Mouse (Mus musculus): Measurements from ENCODE around the gene Rbx1. TPM values are rescaled to one million over a fixed set of nuclear protein-coding genes. Genes with fewer than 3 reads are reported as not detected.
A peak's percentile ranks its signal among the peaks of the same experiment; 100 is the strongest.

Rbx1 gene
- polyA plus RNA-seq, 1 experiment from 2014 or later: 241 TPM

DNA sequence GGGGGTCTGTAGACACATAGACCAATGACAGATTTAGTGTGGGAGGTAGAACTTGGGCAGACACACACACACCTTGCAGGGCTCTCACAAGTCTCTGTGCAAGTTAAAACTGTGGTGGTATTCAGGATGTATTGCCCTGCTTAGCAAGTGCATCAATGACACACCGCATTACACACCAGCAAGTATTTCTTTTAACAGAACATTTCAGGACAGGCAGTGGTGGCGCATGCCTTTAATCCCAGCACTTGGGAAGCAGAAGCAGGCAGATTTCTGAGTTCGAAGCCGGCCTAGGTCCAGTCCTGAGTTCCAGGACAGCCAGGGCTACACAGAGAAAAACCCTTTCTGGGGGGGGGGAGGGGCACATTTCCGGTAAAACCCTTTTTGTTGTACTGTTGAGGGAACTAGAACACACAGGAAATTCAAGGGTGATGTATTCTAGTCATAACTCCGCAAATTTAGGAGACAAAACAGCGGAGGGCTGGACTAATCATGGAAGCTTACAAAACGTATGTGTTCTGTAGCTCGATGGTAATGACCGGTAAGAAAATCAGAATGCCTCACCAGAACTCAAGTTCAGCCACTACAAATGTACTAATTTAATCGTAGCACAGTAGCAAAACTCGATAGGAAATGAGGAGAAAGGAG is 958 bp upstream of the Rbx1 start:
- Histone ChIP-seq H3K4me1 (ENCODE audit: insufficient read depth) (peaks cover 13% of the 10 kb centered on the region), H3K9ac (replicated peaks) (peak overlapping the region; percentile 68), H3K27ac (ENCODE audit: low read depth) (peak overlapping the region; percentile 93), H3K27me3 (ENCODE audit: insufficient read depth, low read length) (no peaks in the 10 kb centered on the region), H3K4me3 (ENCODE audit: low read depth, low read length) (peak overlapping the region; percentile 76), H3K9me3 (ENCODE audit: low read length) (peaks cover 3% of the 10 kb centered on the region; the same call in 1 of the 2 replicates), H3K36me3 (replicated peaks; ENCODE audit: insufficient read depth, low read length) (peaks cover 11% of the 10 kb centered on the region), H3K4me2 (ENCODE audit: low read depth, low read length) (peak overlapping the region; percentile 78)
- WGBS (ENCODE audit: insufficient replicate concordance): 68% methylated on average over 12 of the region's 12 CpGs
- ATAC-seq (no peak), DNase-seq (no peak)
- TF ChIP-seq EP300 (IDR thresholded peaks at IDR 0.05; ENCODE audit: low read depth): no peak
- TF ChIP-seq CTCF (IDR thresholded peaks at IDR 0.05; ENCODE audit: low read depth): no peak

GRCm38 (mm10) chr15:81466738-81467113 is 630 bp downstream of the Rbx1 start:
- peak overlapping the region; percentile 70 for H3K4me2 ChIP-seq (ENCODE audit: low read depth, low read length)
- TF ChIP-seq CTCF (IDR thresholded peaks at IDR 0.05; ENCODE audit: low read depth) (no peak), EP300 (IDR thresholded peaks at IDR 0.05; ENCODE audit: low read depth) (no peak)
- H3K4me1 ChIP-seq (ENCODE audit: insufficient read depth): peaks cover 13% of the 10 kb centered on the region
- H3K9me3 ChIP-seq (ENCODE audit: low read length): peaks cover 3% of the 10 kb centered on the region; the same call in 1 of the 2 replicates
- WGBS (ENCODE audit: insufficient replicate concordance): 0% methylated on average over 15 of the region's 15 CpGs
- no peaks in the 10 kb centered on the region for H3K27me3 ChIP-seq (ENCODE audit: insufficient read depth, low read length)
- H3K36me3 ChIP-seq (replicated peaks; ENCODE audit: insufficient read depth, low read length): peaks cover 21% of the 10 kb centered on the region
- ATAC-seq: peak; percentile 52
- DNase-seq: no peak
- H3K9ac ChIP-seq (replicated peaks): peak overlapping the region; percentile 58
- H3K4me3 ChIP-seq (ENCODE audit: low read depth, low read length): peak overlapping the region; percentile 76
- peak overlapping the region; percentile 93 for H3K27ac ChIP-seq (ENCODE audit: low read depth)

GRCm38 (mm10) chr15:81470735-81471134 is 4.6 kb downstream of the Rbx1 start:
- 90% methylated on average over 8 of the region's 8 CpGs for WGBS (ENCODE audit: insufficient replicate concordance)
- no peak for ATAC-seq
- no peak overlapping the region for H3K9ac ChIP-seq (replicated peaks)
- H3K36me3 ChIP-seq (replicated peaks; ENCODE audit: insufficient read depth, low read length): peaks cover 54% of the 10 kb centered on the region
- no peak overlapping the region for H3K4me2 ChIP-seq (ENCODE audit: low read depth, low read length)
- H3K27me3 ChIP-seq (ENCODE audit: insufficient read depth, low read length): no peaks in the 10 kb centered on the region
- no peak for DNase-seq
- no peak overlapping the region for H3K27ac ChIP-seq (ENCODE audit: low read depth)
- no peak overlapping the region for H3K4me3 ChIP-seq (ENCODE audit: low read depth, low read length)
- TF ChIP-seq EP300 (IDR thresholded peaks at IDR 0.05; ENCODE audit: low read depth) (no peak), CTCF (IDR thresholded peaks at IDR 0.05; ENCODE audit: low read depth) (no peak)
- H3K4me1 ChIP-seq (ENCODE audit: insufficient read depth): peaks cover 7% of the 10 kb centered on the region
- H3K9me3 ChIP-seq (ENCODE audit: low read length): no peaks in the 10 kb centered on the region

DNA sequence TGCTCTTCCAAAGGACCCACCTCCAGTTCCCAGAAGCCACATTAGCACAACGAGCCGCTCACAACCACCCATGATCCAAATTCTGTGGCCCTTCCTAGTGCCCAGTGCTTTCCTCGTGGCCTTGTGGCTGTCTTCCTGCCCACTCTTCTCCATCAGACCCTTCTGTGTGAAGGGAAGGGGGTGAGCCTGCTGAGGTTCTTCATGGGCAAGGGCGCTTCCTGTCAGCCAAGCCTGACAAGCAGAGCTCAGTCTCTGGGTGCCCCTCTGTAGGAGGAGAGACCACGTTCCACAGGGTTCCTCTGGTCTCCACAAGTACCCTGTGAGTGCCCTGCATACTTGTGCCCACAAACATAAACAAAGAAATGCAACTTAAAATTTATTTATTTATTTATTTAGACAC is 6.2 kb downstream of the Rbx1 start:
- no peak overlapping the region for H3K4me2 ChIP-seq (ENCODE audit: low read depth, low read length)
- H3K9ac ChIP-seq (replicated peaks): no peak overlapping the region
- ATAC-seq: no peak
- DNase-seq: no peak
- no peaks in the 10 kb centered on the region for H3K9me3 ChIP-seq (ENCODE audit: low read length)
- no peaks in the 10 kb centered on the region for H3K27me3 ChIP-seq (ENCODE audit: insufficient read depth, low read length)
- H3K27ac ChIP-seq (ENCODE audit: low read depth): no peak overlapping the region
- no peak for TF ChIP-seq EP300 (IDR thresholded peaks at IDR 0.05; ENCODE audit: low read depth)
- no peak for TF ChIP-seq CTCF (IDR thresholded peaks at IDR 0.05; ENCODE audit: low read depth)
- H3K4me3 ChIP-seq (ENCODE audit: low read depth, low read length): no peak overlapping the region
- WGBS (ENCODE audit: insufficient replicate concordance): 80% methylated on average over 5 of the region's 5 CpGs
- H3K36me3 ChIP-seq (replicated peaks; ENCODE audit: insufficient read depth, low read length): peaks cover 55% of the 10 kb centered on the region
- H3K4me1 ChIP-seq (ENCODE audit: insufficient read depth): peaks cover 5% of the 10 kb centered on the region; the same call in 1 of the 2 replicates

GRCm38 (mm10) chr15:81475654-81476053 is 9.6 kb downstream of the Rbx1 start:
- DNase-seq (no peak), ATAC-seq (no peak)
- Histone ChIP-seq H3K9ac (replicated peaks) (no peak overlapping the region), H3K4me2 (ENCODE audit: low read depth, low read length) (no peak overlapping the region), H3K4me1 (ENCODE audit: insufficient read depth) (no peaks in the 10 kb centered on the region), H3K36me3 (replicated peaks; ENCODE audit: insufficient read depth, low read length) (peaks cover 42% of the 10 kb centered on the region), H3K9me3 (ENCODE audit: low read length) (no peaks in the 10 kb centered on the region), H3K27me3 (ENCODE audit: insufficient read depth, low read length) (no peaks in the 10 kb centered on the region), H3K4me3 (ENCODE audit: low read depth, low read length) (no peak overlapping the region), H3K27ac (ENCODE audit: low read depth) (no peak overlapping the region)
- no peak for TF ChIP-seq EP300 (IDR thresholded peaks at IDR 0.05; ENCODE audit: low read depth)
- TF ChIP-seq CTCF (IDR thresholded peaks at IDR 0.05; ENCODE audit: low read depth): peak; percentile 62
- WGBS (ENCODE audit: insufficient replicate concordance): 41% methylated on average over 3 of the region's 3 CpGs

DNA sequence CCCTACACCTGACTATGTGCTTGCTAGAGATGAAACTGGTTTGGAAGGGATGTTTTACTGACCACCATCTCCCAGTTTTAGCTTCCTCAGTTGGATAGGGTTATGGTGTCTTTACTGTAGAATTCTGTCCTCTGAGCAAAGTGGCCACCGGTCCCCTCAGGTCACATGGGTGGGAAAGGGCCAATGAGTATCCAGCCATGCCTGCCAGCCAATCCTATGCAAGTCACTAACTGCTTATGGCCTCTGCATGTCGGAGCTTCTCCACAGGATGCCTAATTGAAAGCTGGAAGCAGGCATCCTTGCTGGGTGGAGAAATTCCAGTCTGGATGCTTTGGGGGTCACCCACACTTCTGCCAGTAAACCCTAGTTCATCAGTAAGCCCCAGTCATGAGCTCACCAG is 10.5 kb downstream of the Rbx1 start:
- TF ChIP-seq EP300 (IDR thresholded peaks at IDR 0.05; ENCODE audit: low read depth) (no peak), CTCF (IDR thresholded peaks at IDR 0.05; ENCODE audit: low read depth) (no peak)
- Histone ChIP-seq H3K4me3 (ENCODE audit: low read depth, low read length) (no peak overlapping the region), H3K27ac (ENCODE audit: low read depth) (no peak overlapping the region), H3K9me3 (ENCODE audit: low read length) (no peaks in the 10 kb centered on the region), H3K9ac (replicated peaks) (no peak overlapping the region), H3K36me3 (replicated peaks; ENCODE audit: insufficient read depth, low read length) (peaks cover 35% of the 10 kb centered on the region), H3K4me2 (ENCODE audit: low read depth, low read length) (peak overlapping the region; percentile 15; the same call in 1 of the 2 replicates), H3K4me1 (ENCODE audit: insufficient read depth) (no peaks in the 10 kb centered on the region), H3K27me3 (ENCODE audit: insufficient read depth, low read length) (no peaks in the 10 kb centered on the region)
- 12% methylated on average over 2 of the region's 2 CpGs for WGBS (ENCODE audit: insufficient replicate concordance)
- ATAC-seq: peak; percentile 20; the same call in 1 of the 2 replicates
- DNase-seq: peak; percentile 32

All from liver, postnatal 0 days (tissue).